Mouse (Mus musculus) activated CD4-positive, CD25-positive, alpha-beta regulatory T cell (primary cell): ENCODE results near the gene Bmp3. TPM values are rescaled to one million over a fixed set of nuclear protein-coding genes. Genes with fewer than 3 reads are reported as not detected.

ENCODE experiments used
- polyA plus RNA-seq, 2 experiments: library from polyadenylated mRNA; unstranded; fragments of 100-300 nt; shearing (Covaris generic); gene quantifications; one replicate each; pipeline ENCODE4 v1.2.1; 2017

Gene Bmp3
- under 1 TPM in 1 of 2 experiments, not detected in 1; 0.21 TPM for polyA plus RNA-seq

GRCm38 (mm10) chr5:98854264-98854626 is at the start of gene Bmp3:
Bmp3 (plus strand) TSS chr5:98854415.

Other genes starting within 250 kb of the Bmp3 start
- under 1 TPM in 1 of 2 experiments, not detected in 1; 0.11 TPM for gene Prkg2, start 182.9 kb downstream of the Bmp3 start, polyA plus RNA-seq